Mouse (Mus musculus) mouse embryonic stem cell (cell line): ENCODE results near the gene 2310033P09Rik.
"Not testable (repeated sequence)": the region's sequence is repeated elsewhere in the genome, so short reads cannot be mapped to it uniquely, and the experiment has no call there.

Source experiments
- in situ Hi-C, 2 experiments: fragments of 300-500 bp; cut with MboI; formaldehyde crosslinking; loops; 1 replicate in 1 of 2; 3 replicates in 1 of 2; pipeline ENCODE4 v1.14.3; 2019 to 2020; ENCODE audit warnings: low sequenced_read_pairs in 2 of 2, low pct_unique_long_range_greater_than_20kb in 1 of 2, mixed read lengths in 1 of 2; ENCODE audit not compliant: unreplicated experiment in 1 of 2

The 2310033P09Rik gene

GRCm38 (mm10) chr11:59191231-59192058 lies 16.7 kb upstream of the 2310033P09Rik start:
- in situ Hi-C loops = no loop called here

GRCm38 (mm10) chr11:59192059-59192386 lies 16.1 kb upstream of the 2310033P09Rik start, which contains the start of gene Guk1:
Gene Guk1, minus strand, starts transcription at chr11:59192212.
- in situ Hi-C loops = no loop called here

DNA sequence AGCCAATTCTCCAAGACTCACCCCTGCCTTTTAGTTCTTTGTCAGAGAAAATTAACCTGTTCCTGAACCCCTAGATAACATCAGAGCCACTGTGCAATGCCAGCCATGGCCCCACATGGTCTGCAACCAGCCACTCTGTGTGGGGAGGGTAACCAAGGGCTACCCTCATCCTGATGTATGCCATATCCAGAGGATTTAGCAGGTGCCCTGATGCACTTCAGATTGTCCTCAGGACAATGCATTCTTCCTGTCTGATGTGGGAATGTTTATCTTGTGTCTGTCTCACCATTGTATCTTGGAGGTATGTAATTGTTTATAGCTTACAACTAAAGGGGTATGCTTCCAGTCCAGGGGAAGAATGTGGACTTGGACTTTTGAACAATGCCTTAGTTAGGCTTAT lies 11.9 kb upstream of the 2310033P09Rik start:
- in situ Hi-C loops = no loop called here

GRCm38 (mm10) chr11:59201216-59202002 lies 6.7 kb upstream of the 2310033P09Rik start:
- in situ Hi-C loops = no loop called here

GRCm38 (mm10) chr11:59202081-59202995 lies 5.8 kb upstream of the 2310033P09Rik start, which contains the start of gene Mrpl55:
Gene Mrpl55, plus strand, starts transcription at chr11:59202486.
- in situ Hi-C loops = no loop called here

GRCm38 (mm10) chr11:59209003-59209441 lies 901 bp downstream of the 2310033P09Rik start:
- in situ Hi-C loops = no loop called here

DNA sequence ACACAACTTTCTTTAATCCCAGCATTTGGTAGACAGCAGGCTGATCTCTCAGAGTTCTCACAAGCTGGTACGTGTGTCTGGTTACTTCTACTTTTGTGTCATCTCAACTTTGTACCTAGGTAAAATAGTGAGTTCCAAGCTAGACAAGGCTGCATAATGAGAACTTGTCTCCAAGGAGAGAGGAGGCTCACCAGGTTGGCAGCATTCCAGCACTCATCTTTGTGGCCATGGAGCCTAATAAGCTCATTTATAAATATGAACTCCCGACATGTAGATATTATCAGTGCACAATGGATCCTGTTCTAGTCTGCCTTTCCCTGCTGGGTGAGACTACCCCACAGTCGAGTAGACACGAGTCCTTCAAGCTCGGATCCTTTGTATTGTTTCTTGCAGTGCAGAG lies 1.5 kb downstream of the 2310033P09Rik start:
- in situ Hi-C loops = no loop called here

DNA sequence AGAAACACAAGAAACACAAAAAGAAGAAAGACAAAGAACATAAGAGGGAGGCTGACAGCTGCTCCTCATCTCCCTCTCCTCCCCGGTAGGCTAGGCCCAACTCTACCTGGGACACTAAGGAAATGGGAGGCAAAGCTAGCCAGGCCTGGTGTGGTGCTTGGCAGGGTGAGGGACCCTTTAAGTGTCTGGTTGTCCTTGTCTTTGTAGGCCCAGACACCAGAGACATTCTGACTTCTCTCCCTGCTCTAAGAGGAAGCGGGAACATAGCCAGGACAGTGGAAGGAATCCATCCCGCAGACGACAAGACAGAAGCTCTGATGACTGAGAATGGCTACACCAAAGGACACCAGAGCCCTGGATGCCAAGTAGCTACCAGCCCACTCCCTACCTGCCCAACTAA lies 1.9 kb downstream of the 2310033P09Rik start:
- in situ Hi-C loops = no loop called here

DNA sequence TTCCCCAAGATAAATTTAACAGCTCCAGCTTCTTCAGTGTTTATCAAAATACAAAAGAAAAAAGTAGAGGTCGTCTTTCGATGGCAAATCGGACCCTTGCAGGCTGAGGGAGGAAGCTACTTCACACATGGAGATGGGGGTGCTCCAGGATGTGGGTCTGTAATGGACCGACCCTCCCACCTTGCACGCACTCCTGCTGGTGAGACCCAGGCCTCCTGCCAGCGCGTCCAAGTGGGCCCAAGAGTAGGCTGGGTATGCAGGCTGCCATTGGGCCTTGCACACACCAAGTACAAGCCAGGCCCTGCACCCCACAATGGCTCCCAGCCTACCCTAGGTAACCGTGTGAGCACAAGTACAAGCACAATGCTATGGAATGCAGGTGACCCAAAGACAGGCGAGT lies 3.4 kb downstream of the 2310033P09Rik start:
- in situ Hi-C loops = not testable (repeated sequence)

- in situ Hi-C loops = not testable (repeated sequence)
Observed at GRCm38 (mm10) chr11:59212320-59212719, 4.2 kb downstream of the 2310033P09Rik start.

DNA sequence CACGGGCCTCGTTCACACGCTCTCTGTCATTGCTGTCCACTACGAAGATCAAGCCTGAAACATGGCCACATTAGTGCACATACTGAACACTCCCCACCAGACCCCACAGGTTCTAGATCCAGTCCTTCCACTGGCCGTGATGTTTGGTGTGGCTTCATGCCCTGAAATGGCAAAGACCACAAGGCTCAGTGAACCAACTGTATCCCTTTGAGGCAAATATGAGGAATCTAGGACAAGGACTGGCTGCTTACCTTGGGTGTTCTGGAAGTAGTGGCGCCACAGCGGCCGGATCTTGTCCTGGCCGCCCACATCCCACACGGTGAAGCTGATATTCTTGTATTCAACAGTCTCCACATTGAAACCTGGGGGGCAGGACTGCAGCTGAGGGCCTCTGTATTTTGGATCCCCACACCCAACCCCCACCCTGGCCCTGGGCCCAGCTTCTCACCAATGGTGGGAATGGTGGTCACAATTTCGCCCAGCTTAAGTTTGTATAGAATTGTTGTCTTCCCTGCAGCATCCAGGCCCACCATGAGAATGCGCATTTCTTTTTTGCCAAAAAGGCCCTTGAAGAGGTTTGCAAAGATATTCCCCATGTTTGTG lies 4.9 kb downstream of the 2310033P09Rik start:
- in situ Hi-C loops = no loop called here

- in situ Hi-C loops = no loop called here
Observed at GRCm38 (mm10) chr11:59216955-59217354, 8.8 kb downstream of the 2310033P09Rik start.

DNA sequence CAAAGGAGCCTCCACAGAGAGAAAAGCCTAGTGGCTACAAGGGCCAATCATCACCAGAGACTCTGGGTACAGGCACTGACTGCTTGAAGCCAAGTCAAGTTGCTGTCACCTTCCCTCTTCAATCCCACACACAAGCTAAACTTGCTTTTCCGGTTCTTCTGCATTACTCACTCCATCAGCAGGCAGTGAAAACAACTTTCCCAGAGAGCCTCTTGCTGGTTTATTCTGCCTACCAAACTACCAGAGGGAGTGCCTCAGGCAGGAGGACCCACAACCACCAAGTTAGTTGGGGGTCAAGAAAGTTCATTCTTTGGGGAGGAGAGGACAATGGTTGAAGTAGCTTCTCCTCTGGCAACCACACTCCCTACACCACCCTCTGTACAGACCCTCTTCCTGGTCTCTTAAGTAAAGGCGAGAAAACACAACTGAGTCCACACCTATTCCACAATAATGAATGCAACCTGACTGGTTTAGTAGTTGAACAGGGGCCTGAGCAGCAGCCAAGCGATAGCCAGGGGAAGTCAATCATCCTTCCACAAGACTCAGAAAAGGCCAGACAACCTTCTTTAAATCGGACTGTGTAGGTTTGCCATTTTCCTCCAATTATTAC lies 10.4 kb downstream of the 2310033P09Rik start:
- in situ Hi-C loops = no loop called here

GRCm38 (mm10) chr11:59219064-59219463 lies 10.9 kb downstream of the 2310033P09Rik start:
- in situ Hi-C loops = no loop called here

- in situ Hi-C loops = no loop called here
Observed at GRCm38 (mm10) chr11:59221604-59222003, 13.5 kb downstream of the 2310033P09Rik start.

GRCm38 (mm10) chr11:59222306-59222705 lies 14.2 kb downstream of the 2310033P09Rik start:
- in situ Hi-C loops = no loop called here

DNA sequence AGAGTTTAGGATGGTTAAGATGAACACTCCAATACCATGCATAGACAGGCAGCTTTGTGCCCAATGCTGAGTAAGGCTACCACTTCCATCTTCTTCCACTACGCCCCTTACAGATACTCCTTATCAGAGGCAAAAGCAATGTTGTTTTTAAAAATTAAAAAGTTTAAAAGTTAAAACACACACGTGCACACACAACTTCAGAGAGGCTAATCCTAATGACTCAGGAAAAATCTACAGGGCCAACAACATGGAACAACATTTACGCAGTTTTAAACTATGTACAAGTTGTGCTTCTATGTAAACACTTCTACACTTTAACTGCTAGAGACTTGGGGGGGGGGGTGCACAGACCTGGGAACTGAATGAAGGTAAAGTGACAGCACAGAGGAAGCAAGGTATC lies 15.9 kb downstream of the 2310033P09Rik start:
- in situ Hi-C loops = no loop called here

GRCm38 (mm10) chr11:59224470-59224869 lies 16.3 kb downstream of the 2310033P09Rik start:
- in situ Hi-C loops = no loop called here
